Mouse (Mus musculus) lung, postnatal 0 days (tissue): Measurements from ENCODE around the gene Fuz.
A peak's percentile ranks its signal among the peaks of the same experiment; 100 is the strongest.

Experiments
- CTCF ChIP-seq: IDR thresholded peaks from 2 replicates; pipeline ENCODE4 v1.5.1; 2016; ENCODE audit warnings: antibody characterized with exemption, mild to moderate bottlenecking
- EP300 ChIP-seq: IDR thresholded peaks from 2 replicates; pipeline ENCODE4 v1.6.1; 2016; ENCODE audit warnings: antibody characterized with exemption, mild to moderate bottlenecking, control low read depth

DNA sequence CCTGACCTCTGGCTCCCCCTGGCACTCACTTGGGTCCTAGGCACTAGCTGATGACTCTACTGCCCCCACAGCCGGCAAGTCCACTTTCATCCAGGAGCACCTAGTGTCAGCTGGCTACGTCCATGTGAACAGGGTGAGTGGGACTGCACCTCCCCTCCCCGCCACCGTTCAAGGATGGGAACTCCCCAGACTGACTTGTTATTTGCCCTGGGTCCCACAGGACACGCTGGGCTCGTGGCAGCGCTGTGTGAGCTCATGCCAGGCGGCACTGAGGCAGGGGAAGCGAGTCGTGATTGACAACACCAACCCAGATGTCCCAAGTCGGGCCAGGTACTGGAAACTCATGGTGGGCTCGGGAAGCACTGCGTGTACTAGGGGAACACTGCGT, 34.5 kb upstream of the Fuz start:
- TF ChIP-seq CTCF (peak; percentile 28), EP300 (no peak)
